Mouse (Mus musculus): ENCODE data around the gene Galnt18.

Gene Galnt18

GRCm38 (mm10) chr7:111779504-111780242, at the start of gene Galnt18:
Gene Galnt18, minus strand, starts transcription at chr7:111779977.
- in situ Hi-C loops (cut with MboI, MseI): loop anchor here (5.0 kb wide), 1 partner anchor 173 kb away; no protein-coding TSS in a partner anchor

DNA sequence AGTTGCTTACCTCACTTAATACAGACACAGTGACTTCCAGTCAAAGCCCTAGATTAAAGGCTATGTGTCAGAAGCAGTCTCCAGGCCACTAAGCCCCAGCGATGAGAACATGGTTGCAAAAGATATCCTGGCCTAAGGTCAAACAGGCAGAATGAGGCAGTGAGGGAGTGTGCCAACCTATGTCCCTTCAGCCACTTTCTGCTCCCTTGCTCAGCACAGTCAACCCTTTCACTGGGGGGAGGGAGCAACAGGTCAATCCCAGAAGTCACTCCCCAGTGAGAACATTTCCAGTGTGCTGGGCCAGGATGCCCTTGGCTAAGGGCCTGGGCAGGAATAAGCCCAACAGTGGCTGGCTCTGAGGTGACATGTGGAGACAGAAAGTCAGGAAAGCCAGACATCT, 47.6 kb upstream of the Galnt18 start:
- in situ Hi-C loops (cut with MboI, MseI): no loop called here

DNA sequence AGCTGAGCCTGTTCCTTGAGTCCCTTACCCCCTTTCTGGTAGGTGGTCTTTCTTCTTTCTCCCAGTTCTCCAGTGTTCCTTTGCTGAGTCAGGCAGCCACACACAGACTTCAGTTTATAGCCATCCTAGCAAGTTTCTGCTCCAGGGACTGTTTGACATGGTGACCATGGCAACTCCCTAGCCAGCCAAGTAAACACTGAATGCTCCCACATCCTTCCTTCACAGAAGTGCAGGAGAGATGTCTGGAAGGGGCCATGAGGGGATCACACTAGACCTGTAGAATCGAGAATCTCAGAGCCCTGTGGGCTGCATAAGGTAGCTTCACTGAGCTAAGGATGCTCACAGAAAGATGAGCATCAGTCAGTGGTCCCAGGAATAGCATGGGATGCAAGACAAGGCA, 33.3 kb upstream of the Galnt18 start:
- in situ Hi-C loops (cut with MboI, MseI): no loop called here

DNA sequence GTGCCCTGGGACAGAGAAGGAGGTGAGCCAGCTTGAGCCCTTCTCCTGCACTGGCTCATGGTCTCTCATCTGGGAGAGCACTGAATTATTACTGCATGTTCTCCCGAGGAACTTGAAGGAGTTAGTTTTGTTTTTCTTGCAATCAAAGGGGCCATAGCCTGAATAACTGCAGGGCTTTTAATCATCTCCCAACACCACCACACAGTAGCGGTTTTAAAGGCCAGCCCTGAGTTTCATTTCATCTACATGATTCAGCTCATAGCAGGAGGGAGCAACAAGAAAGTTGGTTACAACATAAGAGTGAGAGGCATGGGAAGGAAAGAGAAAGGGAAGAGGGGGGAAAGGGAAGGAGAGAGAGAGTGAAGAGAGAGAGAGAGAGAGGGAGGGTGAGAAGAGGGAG, 31.3 kb upstream of the Galnt18 start:
- in situ Hi-C loops (cut with MboI, MseI): no loop called here

- in situ Hi-C loops (cut with MboI, MseI): no loop called here
Measured at GRCm38 (mm10) chr7:111809796-111810195, 30.0 kb upstream of the Galnt18 start.

DNA sequence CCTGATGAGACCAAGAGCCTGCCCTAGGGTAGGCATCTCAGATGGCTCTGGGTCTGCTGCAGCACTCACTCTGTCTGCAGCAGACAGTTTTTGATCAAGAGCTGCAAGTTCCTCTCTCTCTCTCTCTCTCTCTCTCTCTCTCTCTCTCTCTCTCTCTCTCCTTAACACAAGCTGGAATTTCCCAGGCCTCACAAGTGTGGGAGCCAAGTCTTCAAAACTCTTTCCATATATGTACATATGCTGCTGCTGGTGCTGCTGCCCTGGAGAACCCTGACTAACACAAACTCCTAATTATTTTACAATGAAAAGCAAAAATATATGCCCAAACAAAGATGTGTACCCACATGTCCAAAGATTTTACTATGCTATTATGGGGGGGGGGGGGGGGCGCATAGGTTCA, 26.3 kb upstream of the Galnt18 start:
- in situ Hi-C loops (cut with MboI, MseI): no loop called here

- in situ Hi-C loops (cut with MboI, MseI): no loop called here
Measured at GRCm38 (mm10) chr7:111804646-111805045, 24.9 kb upstream of the Galnt18 start.

- in situ Hi-C loops (cut with MboI, MseI): no loop called here
Measured at GRCm38 (mm10) chr7:111800785-111801184, 21.0 kb upstream of the Galnt18 start.

DNA sequence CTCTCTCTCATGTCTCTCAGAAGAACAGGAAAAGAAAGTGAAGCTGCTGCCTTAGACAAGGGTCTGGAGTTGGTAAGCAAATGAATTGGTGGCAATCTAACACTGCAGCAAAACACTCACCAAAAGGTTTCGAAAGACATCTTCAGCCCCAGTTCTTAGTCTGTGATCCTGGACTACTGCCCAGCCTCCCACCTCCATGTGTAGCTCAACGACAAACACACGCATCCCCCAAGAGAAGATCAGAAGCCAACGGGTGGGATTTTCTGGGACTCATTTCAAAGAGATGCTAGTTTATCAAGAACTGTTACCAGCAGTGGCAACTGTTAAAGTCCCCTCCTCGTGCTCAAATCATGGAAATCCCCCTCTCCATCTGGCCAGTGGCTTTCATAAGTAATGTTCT, 20.3 kb upstream of the Galnt18 start:
- in situ Hi-C loops (cut with MboI, MseI): no loop called here

- in situ Hi-C loops (cut with MboI, MseI): no loop called here
Measured at GRCm38 (mm10) chr7:111799021-111799420, 19.2 kb upstream of the Galnt18 start.

- in situ Hi-C loops (cut with MboI, MseI): no loop called here
Measured at GRCm38 (mm10) chr7:111797337-111798010, 17.7 kb upstream of the Galnt18 start.

DNA sequence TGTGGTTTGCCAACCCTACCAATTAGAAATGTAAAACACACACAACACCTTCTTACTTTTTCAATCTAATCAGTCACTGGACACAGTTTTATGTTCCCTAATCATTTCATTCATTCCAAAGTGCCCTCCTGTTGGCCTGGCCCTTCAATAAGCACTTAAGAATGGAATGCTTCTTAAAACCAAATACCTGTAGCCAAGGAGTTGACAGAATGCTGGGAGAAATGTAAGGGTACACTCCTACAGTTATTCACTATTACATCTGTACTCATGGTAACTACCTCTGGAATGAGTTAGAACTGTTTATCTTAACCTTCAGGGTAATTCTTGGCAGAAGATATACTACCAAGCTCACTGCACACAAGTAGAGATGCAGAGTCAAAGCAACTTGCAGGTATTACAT, 15.3 kb upstream of the Galnt18 start:
- in situ Hi-C loops (cut with MboI, MseI): no loop called here

GRCm38 (mm10) chr7:111792154-111792553, 12.4 kb upstream of the Galnt18 start:
- in situ Hi-C loops (cut with MboI, MseI): no loop called here

DNA sequence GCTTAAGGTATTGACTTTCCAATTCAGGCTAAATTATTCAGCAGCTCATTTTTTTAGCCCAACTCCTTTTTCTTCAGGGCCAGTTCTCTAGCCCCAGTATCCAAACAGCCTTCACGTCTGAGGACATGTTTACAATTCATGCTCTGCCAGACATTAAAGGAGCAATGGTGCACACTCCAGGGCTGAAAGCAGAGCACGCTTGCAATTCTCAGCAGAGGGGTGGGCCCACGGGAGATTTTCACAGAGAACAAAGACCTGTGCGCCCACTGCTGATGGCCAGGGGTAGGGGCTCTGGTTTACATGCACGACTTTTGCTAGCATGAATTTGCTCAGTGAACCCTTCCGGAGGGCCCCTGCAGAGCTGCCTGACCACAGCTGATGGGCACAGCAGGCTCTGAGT, 11.6 kb upstream of the Galnt18 start:
- in situ Hi-C loops (cut with MboI, MseI): no loop called here

GRCm38 (mm10) chr7:111787921-111788320, 8.1 kb upstream of the Galnt18 start:
- in situ Hi-C loops (cut with MboI, MseI): no loop called here

- in situ Hi-C loops (cut with MboI, MseI): no loop called here
Measured at GRCm38 (mm10) chr7:111785478-111785877, 5.7 kb upstream of the Galnt18 start.

GRCm38 (mm10) chr7:111782126-111782525, 2.3 kb upstream of the Galnt18 start:
- in situ Hi-C loops (cut with MboI, MseI): no loop called here

- in situ Hi-C loops (cut with MboI, MseI): no loop called here
Measured at GRCm38 (mm10) chr7:111781316-111781715, 1.5 kb upstream of the Galnt18 start.

GRCm38 (mm10) chr7:111778789-111779503, 831 bp downstream of the Galnt18 start:
- in situ Hi-C loops (cut with MboI, MseI): loop anchor here (5.0 kb wide), 1 partner anchor 173 kb away; no protein-coding TSS in a partner anchor

DNA sequence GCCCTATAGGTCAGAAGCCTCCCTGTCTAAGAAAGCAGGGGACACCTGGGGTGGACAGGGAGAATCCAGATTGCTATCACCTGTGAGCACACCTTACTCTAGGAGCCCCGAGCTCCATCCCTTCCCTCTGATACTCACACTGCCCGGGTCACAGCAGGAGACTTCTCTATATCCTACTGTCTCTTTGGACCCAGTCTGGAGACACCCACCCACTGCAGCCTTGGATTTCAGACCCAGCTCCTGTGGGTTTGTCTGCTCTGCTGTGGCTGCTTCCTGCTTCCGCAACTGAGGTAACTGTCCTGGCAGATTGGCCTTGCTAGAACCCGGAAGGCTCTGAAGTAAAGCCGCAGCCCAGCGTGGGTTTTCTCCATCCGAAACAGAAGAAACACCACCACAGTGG, 1.6 kb downstream of the Galnt18 start:
- in situ Hi-C loops (cut with MboI, MseI): loop anchor here (5.0 kb wide), 1 partner anchor 174 kb away; no protein-coding TSS in a partner anchor

DNA sequence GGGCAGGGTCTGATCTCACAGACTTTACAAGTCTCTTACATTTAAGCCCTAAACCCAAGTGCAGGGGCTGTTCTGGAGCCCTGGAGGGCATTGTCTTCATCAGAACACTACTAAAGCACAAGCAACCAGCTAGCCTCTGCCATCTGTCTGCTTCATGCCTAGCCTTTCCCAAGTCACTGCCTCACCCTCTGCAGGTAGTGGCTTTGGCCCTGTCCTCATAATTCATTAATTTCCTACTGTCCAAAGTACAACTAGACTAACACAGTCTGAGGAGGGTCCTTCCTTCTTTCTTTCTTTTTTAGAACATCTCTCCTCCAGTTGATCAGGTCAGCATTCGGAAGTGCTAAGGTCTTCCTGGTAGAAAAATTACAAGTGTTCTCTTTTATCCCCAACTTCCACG, 2.6 kb downstream of the Galnt18 start:
- in situ Hi-C loops (cut with MboI, MseI): loop anchor here (5.0 kb wide), 1 partner anchor 175 kb away; no protein-coding TSS in a partner anchor

- in situ Hi-C loops (cut with MboI, MseI): loop anchor here (5.0 kb wide), 1 partner anchor 176 kb away; no protein-coding TSS in a partner anchor
Measured at GRCm38 (mm10) chr7:111776160-111776559, 3.6 kb downstream of the Galnt18 start.

All from T-helper 2 cell (primary cell).